Mouse (Mus musculus) C2C12 (cell line): Measurements from ENCODE around the gene Gxylt1. TPM values are rescaled to one million over a fixed set of nuclear protein-coding genes. Genes with fewer than 3 reads are reported as not detected.

Experiments
- H3K27me3 ChIP-seq: one replicate; pipeline ENCODE4 v1.6.1; 2011; ENCODE audit not compliant: control insufficient read depth, insufficient read depth, insufficient read length
- H3K36me3 ChIP-seq: one replicate; pipeline ENCODE4 v1.6.1; 2011; ENCODE audit not compliant: control insufficient read depth, insufficient read depth
- H3K4me3 ChIP-seq: one replicate; pipeline ENCODE4 v1.5.1; 2011; ENCODE audit warnings: mild to moderate bottlenecking, control low read depth; ENCODE audit not compliant: poor library complexity, insufficient read depth, severe bottlenecking
- H3K79me2 ChIP-seq: one replicate; pipeline ENCODE4 v1.6.1; 2011; ENCODE audit not compliant: control insufficient read depth, insufficient read depth
- H3K79me3 ChIP-seq: one replicate; pipeline ENCODE4 v1.6.1; 2011; ENCODE audit warnings: low read depth, control low read depth
- H3ac ChIP-seq: one replicate; pipeline ENCODE3; 2011; ENCODE audit warnings: low read depth; ENCODE audit not compliant: control insufficient read depth, insufficient read length
- CEBPB ChIP-seq: IDR thresholded peaks from one replicate; pipeline ENCODE4 v1.6.1; 2011; ENCODE audit warnings: low read depth, mild to moderate bottlenecking, control low read depth, moderate library complexity
- CTCF ChIP-seq: IDR thresholded peaks from one replicate; pipeline ENCODE4 v1.5.1; 2011; ENCODE audit not compliant: control insufficient read depth, insufficient read depth, insufficient read length
- FOSL1 ChIP-seq: IDR thresholded peaks from one replicate; pipeline ENCODE4 v1.8.0; 2011; ENCODE audit warnings: mild to moderate bottlenecking, low read length; ENCODE audit not compliant: poor library complexity, insufficient read depth, severe bottlenecking
- MAX ChIP-seq: IDR thresholded peaks from one replicate; pipeline ENCODE4 v1.6.1; 2011; ENCODE audit warnings: mild to moderate bottlenecking, control low read depth
- MYOD1 ChIP-seq: IDR thresholded peaks from one replicate; pipeline ENCODE4 v1.6.1; 2011; ENCODE audit warnings: low read depth; ENCODE audit not compliant: control insufficient read depth, insufficient read length
- MYOG ChIP-seq: IDR thresholded peaks from one replicate; pipeline ENCODE4 v1.6.1; 2011; ENCODE audit not compliant: control insufficient read depth, insufficient read length; ENCODE audit errors: extremely low read depth
- USF1 ChIP-seq: IDR thresholded peaks from one replicate; pipeline ENCODE4 v1.6.1; 2011; ENCODE audit warnings: low read depth, mild to moderate bottlenecking, control low read depth, moderate library complexity
- polyA plus RNA-seq: library from polyadenylated mRNA; unstranded; fragments of >200 nt; fragmentation: generic; extraction: Trizol; gene quantifications from one replicate; pipeline ENCODE4 v1.2.1, GENCODE M21; 2012; ENCODE audit warnings: missing spikeins

Gene Gxylt1
- polyA plus RNA-seq, 1 experiment = 7.7 TPM

- Histone ChIP-seq H3K4me3 (no peak overlapping the region), H3ac (no peak overlapping the region), H3K79me2 (peaks cover 99% of the 10 kb centered on the region), H3K79me3 (peaks cover 89% of the 10 kb centered on the region), H3K27me3 (no peaks in the 10 kb centered on the region), H3K36me3 (peaks cover 29% of the 10 kb centered on the region)
- no peak for TF ChIP-seq MYOD1
- no peak for TF ChIP-seq CEBPB
- TF ChIP-seq MAX = no peak
- no peak for TF ChIP-seq USF1
Observed at GRCm38 (mm10) chr15:93266361-93266760, 8.6 kb downstream of the Gxylt1 start.

- Histone ChIP-seq H3K4me3 (no peak overlapping the region), H3K36me3 (peaks cover 30% of the 10 kb centered on the region), H3ac (no peak overlapping the region), H3K79me3 (peaks cover 87% of the 10 kb centered on the region), H3K27me3 (no peaks in the 10 kb centered on the region), H3K79me2 (peaks cover 99% of the 10 kb centered on the region)
- TF ChIP-seq MYOD1 (no peak), MAX (no peak), FOSL1 (no peak), CTCF (no peak), MYOG (no peak), USF1 (no peak), CEBPB (no peak)
Observed at GRCm38 (mm10) chr15:93265728-93266127, 9.3 kb downstream of the Gxylt1 start.

- Histone ChIP-seq H3K79me2 (peaks cover 97% of the 10 kb centered on the region), H3K27me3 (no peaks in the 10 kb centered on the region), H3ac (no peak overlapping the region), H3K4me3 (no peak overlapping the region), H3K79me3 (peaks cover 82% of the 10 kb centered on the region), H3K36me3 (peaks cover 28% of the 10 kb centered on the region)
- TF ChIP-seq CTCF (no peak), CEBPB (no peak), USF1 (no peak), MYOG (no peak), FOSL1 (no peak), MYOD1 (no peak), MAX (no peak)
Observed at GRCm38 (mm10) chr15:93265231-93265630, 9.7 kb downstream of the Gxylt1 start.

GRCm38 (mm10) chr15:93264221-93264620 is 10.8 kb downstream of the Gxylt1 start:
- H3ac ChIP-seq = no peak overlapping the region
- H3K4me3 ChIP-seq = no peak overlapping the region
- no peaks in the 10 kb centered on the region for H3K27me3 ChIP-seq
- peaks cover 72% of the 10 kb centered on the region for H3K79me3 ChIP-seq
- peaks cover 91% of the 10 kb centered on the region for H3K79me2 ChIP-seq
- H3K36me3 ChIP-seq = peaks cover 28% of the 10 kb centered on the region
- TF ChIP-seq MYOD1 (no peak), FOSL1 (no peak), CTCF (no peak), MAX (no peak), MYOG (no peak), USF1 (no peak), CEBPB (no peak)

- TF ChIP-seq MAX = no peak
- TF ChIP-seq MYOG = no peak
- no peak for TF ChIP-seq USF1
- no peak for TF ChIP-seq CEBPB
- no peak for TF ChIP-seq CTCF
- H3K79me2 ChIP-seq = peaks cover 85% of the 10 kb centered on the region
- H3K79me3 ChIP-seq = peaks cover 66% of the 10 kb centered on the region
- H3K27me3 ChIP-seq = no peaks in the 10 kb centered on the region
- peaks cover 33% of the 10 kb centered on the region for H3K36me3 ChIP-seq
- H3ac ChIP-seq = no peak overlapping the region
- no peak overlapping the region for H3K4me3 ChIP-seq
Observed at GRCm38 (mm10) chr15:93263566-93263965, 11.4 kb downstream of the Gxylt1 start.

GRCm38 (mm10) chr15:93262818-93263217 is 12.2 kb downstream of the Gxylt1 start:
- Histone ChIP-seq H3K36me3 (peaks cover 40% of the 10 kb centered on the region), H3K4me3 (no peak overlapping the region), H3K27me3 (no peaks in the 10 kb centered on the region), H3K79me2 (peaks cover 77% of the 10 kb centered on the region), H3ac (no peak overlapping the region), H3K79me3 (peaks cover 58% of the 10 kb centered on the region)
- TF ChIP-seq USF1 (no peak), MYOG (no peak), MAX (no peak), MYOD1 (no peak), CEBPB (no peak), FOSL1 (no peak), CTCF (no peak)
